Mouse (Mus musculus): ENCODE data around the gene Dnah14. TPM values are rescaled to one million over a fixed set of nuclear protein-coding genes. Genes with fewer than 3 reads are reported as not detected.

The Dnah14 gene
- polyA plus RNA-seq, 1 experiment from 2014 or later: 1.2 TPM

DNA sequence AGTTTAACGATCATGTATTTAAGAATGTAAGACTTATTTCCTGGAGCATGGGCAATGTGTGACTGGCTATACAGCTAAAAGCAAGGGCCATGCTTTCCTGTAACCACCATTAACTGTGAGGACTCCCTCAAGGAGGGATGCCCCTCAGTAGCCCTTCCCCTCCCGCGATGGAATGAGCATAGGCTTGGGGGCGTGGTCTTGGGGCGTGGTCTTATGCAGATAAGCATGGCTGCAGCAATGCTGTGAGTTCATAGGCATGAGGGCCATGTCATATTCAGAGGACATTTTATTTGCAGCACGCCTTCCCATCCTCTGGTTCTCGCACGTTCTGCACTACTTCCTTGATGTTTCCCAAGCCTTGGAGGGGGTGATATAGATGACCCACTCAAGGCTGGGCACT lies 71.1 kb downstream of the Dnah14 start:
- H3K4me3 ChIP-seq (ENCODE audit: low read depth, low read length): no peak overlapping the region
- no peak for ATAC-seq (ENCODE audit: low FRiP score, low TSS enrichment)
- no peak overlapping the region for H3K4me2 ChIP-seq (replicated peaks; ENCODE audit: low read depth)
- no peaks in the 10 kb centered on the region for H3K9me3 ChIP-seq (ENCODE audit: control insufficient read depth, low read length)
- TF ChIP-seq CTCF (IDR thresholded peaks at IDR 0.05; ENCODE audit: low read depth): no peak
- no peak for TF ChIP-seq EP300 (optimal IDR thresholded peaks at IDR 0.05)
- DNase-seq (ENCODE audit: low spot score): no peak
- no peaks in the 10 kb centered on the region for H3K27me3 ChIP-seq (ENCODE audit: control insufficient read depth, insufficient read depth, low read length)
- H3K4me1 ChIP-seq (replicated peaks; ENCODE audit: control insufficient read depth, insufficient read depth): no peaks in the 10 kb centered on the region
- no peaks in the 10 kb centered on the region for H3K36me3 ChIP-seq (ENCODE audit: control insufficient read depth, insufficient read depth, low read length)
- H3K27ac ChIP-seq (replicated peaks): no peak overlapping the region
- H3K9ac ChIP-seq (ENCODE audit: low read length): no peak overlapping the region
- WGBS: 43% methylated on average over 8 of the region's 8 CpGs

GRCm38 (mm10) chr1:181653481-181653880 lies 77.1 kb downstream of the Dnah14 start:
- Histone ChIP-seq H3K9ac (ENCODE audit: low read length) (no peak overlapping the region), H3K4me2 (replicated peaks; ENCODE audit: low read depth) (no peak overlapping the region), H3K4me3 (ENCODE audit: low read depth, low read length) (no peak overlapping the region), H3K27me3 (ENCODE audit: control insufficient read depth, insufficient read depth, low read length) (no peaks in the 10 kb centered on the region), H3K36me3 (ENCODE audit: control insufficient read depth, insufficient read depth, low read length) (no peaks in the 10 kb centered on the region), H3K27ac (replicated peaks) (no peak overlapping the region), H3K4me1 (replicated peaks; ENCODE audit: control insufficient read depth, insufficient read depth) (no peaks in the 10 kb centered on the region), H3K9me3 (ENCODE audit: control insufficient read depth, low read length) (no peaks in the 10 kb centered on the region)
- ATAC-seq (ENCODE audit: low FRiP score, low TSS enrichment) (no peak), DNase-seq (ENCODE audit: low spot score) (no peak)
- 72% methylated on average over 3 of the region's 3 CpGs for WGBS
- TF ChIP-seq EP300 (optimal IDR thresholded peaks at IDR 0.05): no peak
- TF ChIP-seq CTCF (IDR thresholded peaks at IDR 0.05; ENCODE audit: low read depth): no peak

- no peak overlapping the region for H3K9ac ChIP-seq (ENCODE audit: low read length)
- ATAC-seq (ENCODE audit: low FRiP score, low TSS enrichment) (no peak), DNase-seq (ENCODE audit: low spot score) (no peak)
- H3K36me3 ChIP-seq (ENCODE audit: control insufficient read depth, insufficient read depth, low read length): no peaks in the 10 kb centered on the region
- 85% methylated on average over 5 of the region's 5 CpGs for WGBS
- H3K4me2 ChIP-seq (replicated peaks; ENCODE audit: low read depth): no peak overlapping the region
- H3K4me1 ChIP-seq (replicated peaks; ENCODE audit: control insufficient read depth, insufficient read depth): no peaks in the 10 kb centered on the region
- H3K4me3 ChIP-seq (ENCODE audit: low read depth, low read length): no peak overlapping the region
- no peaks in the 10 kb centered on the region for H3K27me3 ChIP-seq (ENCODE audit: control insufficient read depth, insufficient read depth, low read length)
- TF ChIP-seq EP300 (optimal IDR thresholded peaks at IDR 0.05): no peak
- no peaks in the 10 kb centered on the region for H3K9me3 ChIP-seq (ENCODE audit: control insufficient read depth, low read length)
- H3K27ac ChIP-seq (replicated peaks): no peak overlapping the region
Measured at GRCm38 (mm10) chr1:181656421-181656820, 80.1 kb downstream of the Dnah14 start.

DNA sequence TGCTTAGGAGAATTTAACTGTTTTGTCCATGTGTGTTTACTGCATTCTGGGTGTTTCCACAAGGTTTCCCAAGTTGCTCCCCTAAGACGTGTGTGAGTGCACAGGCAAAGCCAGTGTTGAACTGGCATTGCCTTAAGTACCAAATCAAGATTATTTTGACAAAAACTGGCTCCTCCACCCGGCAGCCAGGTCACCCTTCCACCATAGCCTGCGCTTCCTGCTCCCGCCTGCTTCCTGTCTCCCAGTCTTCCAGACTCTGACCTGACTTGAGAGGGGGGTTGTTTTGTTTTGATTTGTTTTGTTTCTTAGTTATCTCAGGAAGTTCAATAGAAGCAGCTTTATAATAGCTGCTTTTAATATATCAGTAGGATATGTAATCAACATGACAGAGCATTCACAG lies 90.4 kb downstream of the Dnah14 start:
- H3K4me2 ChIP-seq (replicated peaks; ENCODE audit: low read depth): no peak overlapping the region
- no peaks in the 10 kb centered on the region for H3K27me3 ChIP-seq (ENCODE audit: control insufficient read depth, insufficient read depth, low read length)
- DNase-seq (ENCODE audit: low spot score) (no peak), ATAC-seq (ENCODE audit: low FRiP score, low TSS enrichment) (no peak)
- H3K4me1 ChIP-seq (replicated peaks; ENCODE audit: control insufficient read depth, insufficient read depth): no peaks in the 10 kb centered on the region
- no peak overlapping the region for H3K4me3 ChIP-seq (ENCODE audit: low read depth, low read length)
- no peaks in the 10 kb centered on the region for H3K36me3 ChIP-seq (ENCODE audit: control insufficient read depth, insufficient read depth, low read length)
- 55% methylated on average over 4 of the region's 4 CpGs for WGBS
- H3K9me3 ChIP-seq (ENCODE audit: control insufficient read depth, low read length): no peaks in the 10 kb centered on the region
- H3K27ac ChIP-seq (replicated peaks): no peak overlapping the region
- no peak overlapping the region for H3K9ac ChIP-seq (ENCODE audit: low read length)
- TF ChIP-seq CTCF (IDR thresholded peaks at IDR 0.05; ENCODE audit: low read depth) (no peak), EP300 (optimal IDR thresholded peaks at IDR 0.05) (no peak)

DNA sequence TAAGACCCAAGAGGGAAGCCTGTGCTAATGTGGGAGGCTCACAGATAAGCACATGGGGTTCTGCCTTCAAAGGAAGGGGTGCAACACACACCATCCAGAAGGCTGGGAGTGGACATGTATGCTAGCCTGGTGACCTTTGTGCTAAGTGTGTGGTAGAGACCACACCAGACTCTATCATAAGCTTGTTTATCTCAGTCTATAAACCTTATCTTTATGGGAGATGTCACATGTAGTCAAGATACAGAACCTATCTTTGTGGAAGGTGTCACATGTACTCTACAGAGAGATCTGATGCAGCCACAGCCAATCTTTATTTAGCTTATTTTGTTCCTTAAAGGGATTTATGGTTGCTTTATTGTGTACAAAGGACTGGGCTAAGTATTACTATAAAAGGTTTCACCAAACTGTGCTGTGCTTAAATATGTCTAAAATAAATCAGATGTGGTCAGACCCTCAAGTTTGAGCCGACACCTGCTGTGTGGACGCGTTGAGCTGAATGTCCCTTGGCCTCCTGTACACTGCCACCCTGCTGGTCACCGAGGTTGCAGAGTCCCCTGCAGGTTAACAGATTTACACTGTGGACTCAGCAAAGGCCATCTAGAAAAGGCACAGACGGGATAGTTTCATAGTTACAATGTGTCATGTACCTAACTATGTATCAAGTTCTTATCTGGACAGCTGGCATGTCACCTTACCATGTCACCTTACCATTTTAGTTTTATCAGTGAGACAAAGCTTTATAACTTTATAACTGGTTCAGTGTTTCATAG lies 118.6 kb downstream of the Dnah14 start:
- 0 out of 2 replicates have a peak, but pooled peaks have one; percentile 42 for ATAC-seq (ENCODE audit: low FRiP score, low TSS enrichment)
- Histone ChIP-seq H3K9ac (ENCODE audit: low read length) (no peak overlapping the region), H3K36me3 (ENCODE audit: control insufficient read depth, insufficient read depth, low read length) (no peaks in the 10 kb centered on the region), H3K4me2 (replicated peaks; ENCODE audit: low read depth) (no peak overlapping the region), H3K9me3 (ENCODE audit: control insufficient read depth, low read length) (no peaks in the 10 kb centered on the region), H3K4me3 (ENCODE audit: low read depth, low read length) (no peak overlapping the region), H3K27me3 (ENCODE audit: control insufficient read depth, insufficient read depth, low read length) (no peaks in the 10 kb centered on the region), H3K4me1 (replicated peaks; ENCODE audit: control insufficient read depth, insufficient read depth) (no peaks in the 10 kb centered on the region), H3K27ac (replicated peaks) (no peak overlapping the region)
- 73% methylated on average over 5 of the region's 5 CpGs for WGBS
- no peak for DNase-seq (ENCODE audit: low spot score)
- no peak for TF ChIP-seq CTCF (IDR thresholded peaks at IDR 0.05; ENCODE audit: low read depth)

- H3K4me3 ChIP-seq (ENCODE audit: low read depth, low read length): no peak overlapping the region
- H3K4me1 ChIP-seq (replicated peaks; ENCODE audit: control insufficient read depth, insufficient read depth): no peaks in the 10 kb centered on the region
- H3K9ac ChIP-seq (ENCODE audit: low read length): no peak overlapping the region
- DNase-seq (ENCODE audit: low spot score) (peak; percentile 52), ATAC-seq (ENCODE audit: low FRiP score, low TSS enrichment) (no peak)
- H3K36me3 ChIP-seq (ENCODE audit: control insufficient read depth, insufficient read depth, low read length): no peaks in the 10 kb centered on the region
- TF ChIP-seq EP300 (optimal IDR thresholded peaks at IDR 0.05) (no peak), CTCF (IDR thresholded peaks at IDR 0.05; ENCODE audit: low read depth) (peak; percentile 78)
- WGBS: 41% methylated on average over 5 of the region's 5 CpGs
- no peak overlapping the region for H3K4me2 ChIP-seq (replicated peaks; ENCODE audit: low read depth)
- H3K27ac ChIP-seq (replicated peaks): no peak overlapping the region
- no peaks in the 10 kb centered on the region for H3K27me3 ChIP-seq (ENCODE audit: control insufficient read depth, insufficient read depth, low read length)
- H3K9me3 ChIP-seq (ENCODE audit: control insufficient read depth, low read length): no peaks in the 10 kb centered on the region
Measured at GRCm38 (mm10) chr1:181728707-181729106, 152.3 kb downstream of the Dnah14 start.

Measured in stomach, postnatal 0 days (tissue).